Mouse (Mus musculus) limb, embryonic 13.5 days (tissue): ENCODE results near the gene Hpdl. TPM values are rescaled to one million over a fixed set of nuclear protein-coding genes. Genes with fewer than 3 reads are reported as not detected.

Experiments used
- ATAC-seq: fragments of 200-750 bp; cut with Nextera tagmentation; 2 replicates; pipeline ENCODE4 v1.8.0; 2017; ENCODE audit warnings: low read depth, moderate number of reproducible peaks, moderate TSS enrichment; ENCODE audit not compliant: low FRiP score
- H3K27ac ChIP-seq: fragments of 300-500 bp; sonication (generic); 2 replicates; pipeline ENCODE4 v1.5.1; 2015; ENCODE audit warnings: inconsistent platforms, mild to moderate bottlenecking, moderate library complexity
- H3K27me3 ChIP-seq: fragments of 300-500 bp; sonication (generic); 2 replicates; pipeline ENCODE4 v1.6.1; 2015; ENCODE audit warnings: mild to moderate bottlenecking, inconsistent platforms
- H3K36me3 ChIP-seq: fragments of 300-500 bp; sonication (generic); 2 replicates; pipeline ENCODE4 v1.6.1; 2015; ENCODE audit warnings: inconsistent platforms, mild to moderate bottlenecking, moderate library complexity
- H3K4me1 ChIP-seq: fragments of 300-500 bp; sonication (generic); 2 replicates; pipeline ENCODE4 v1.6.1; 2015; ENCODE audit warnings: inconsistent platforms
- H3K4me2 ChIP-seq: fragments of 300-500 bp; sonication (generic); replicated peaks from 2 replicates; pipeline ENCODE4 v1.6.1; 2015; ENCODE audit warnings: inconsistent platforms, mild to moderate bottlenecking, moderate library complexity
- H3K4me3 ChIP-seq: fragments of 300-500 bp; sonication (generic); 2 replicates; pipeline ENCODE4 v1.5.1; 2015; ENCODE audit warnings: moderate library complexity, mild to moderate bottlenecking, inconsistent platforms
- H3K9ac ChIP-seq: fragments of 300-500 bp; sonication (generic); 2 replicates; pipeline ENCODE4 v1.6.1; 2015; ENCODE audit warnings: mild to moderate bottlenecking, inconsistent platforms
- H3K9me3 ChIP-seq: fragments of 300-500 bp; sonication (generic); 2 replicates; pipeline ENCODE4 v1.6.1; 2016; ENCODE audit warnings: inconsistent platforms
- WGBS: fragments of 180-500 bp; shearing (Covaris S2); methylation state at CpG from one replicate; pipeline ENCODE4 v1.1.7; 2015; 5-methylcytosine and 5-hydroxymethylcytosine counted together
- polyA plus RNA-seq: library from polyadenylated mRNA; unstranded; fragments of >200 nt; fragmentation: Nextera tagmentation; extraction: Ambion mirVana; gene quantifications from 2 replicates; pipeline ENCODE4 v1.2.1, GENCODE M21; 2015

Hpdl gene
- polyA plus RNA-seq, 1 experiment from 2014 or later: 1.0 TPM

- Histone ChIP-seq H3K4me1 (peaks cover 12% of the 10 kb centered on the region), H3K9ac (no peak overlapping the region), H3K27ac (no peak overlapping the region), H3K4me3 (no peak overlapping the region), H3K27me3 (no peaks in the 10 kb centered on the region), H3K4me2 (no peak overlapping the region), H3K9me3 (no peaks in the 10 kb centered on the region), H3K36me3 (no peaks in the 10 kb centered on the region)
- WGBS: 1% methylated on average over 4 of the region's 4 CpGs
- peak; percentile 33; the same call in 1 of the 2 replicates for ATAC-seq
These were observed 6.3 kb upstream of the Hpdl start for GRCm38 (mm10) chr4:116827819-116828218.

- H3K9me3 ChIP-seq: no peaks in the 10 kb centered on the region
- H3K9ac ChIP-seq: peak overlapping the region; percentile 81
- peak; percentile 38 for ATAC-seq
- under 1% methylated on average over 29 of the region's 29 CpGs for WGBS
- H3K27ac ChIP-seq: peak overlapping the region; percentile 70; the same call in 1 of the 2 replicates
- peak overlapping the region; percentile 60 for H3K4me3 ChIP-seq
- no peaks in the 10 kb centered on the region for H3K36me3 ChIP-seq
- H3K4me1 ChIP-seq: peaks cover 21% of the 10 kb centered on the region
- peaks cover 18% of the 10 kb centered on the region for H3K27me3 ChIP-seq
- peak overlapping the region; percentile 74 for H3K4me2 ChIP-seq
These were observed 3.1 kb upstream of the Hpdl start for GRCm38 (mm10) chr4:116824541-116825004.

GRCm38 (mm10) chr4:116820902-116821693, 409 bp downstream of the Hpdl start:
- no peaks in the 10 kb centered on the region for H3K9me3 ChIP-seq
- under 1% methylated on average over 51 of the region's 51 CpGs for WGBS
- peaks cover 20% of the 10 kb centered on the region for H3K27me3 ChIP-seq
- peak; percentile 78 for ATAC-seq
- peaks cover 21% of the 10 kb centered on the region for H3K4me1 ChIP-seq
- peak overlapping the region; percentile 65 for H3K9ac ChIP-seq
- no peak overlapping the region for H3K27ac ChIP-seq
- H3K4me3 ChIP-seq: peak overlapping the region; percentile 55
- H3K4me2 ChIP-seq: peak overlapping the region; percentile 96
- H3K36me3 ChIP-seq: peaks cover 23% of the 10 kb centered on the region

GRCm38 (mm10) chr4:116819968-116820901, 1.3 kb downstream of the Hpdl start:
- Histone ChIP-seq H3K4me1 (peaks cover 17% of the 10 kb centered on the region), H3K4me3 (peak overlapping the region; percentile 55), H3K4me2 (peak overlapping the region; percentile 96), H3K27me3 (peaks cover 20% of the 10 kb centered on the region), H3K36me3 (peaks cover 23% of the 10 kb centered on the region), H3K9me3 (no peaks in the 10 kb centered on the region), H3K27ac (no peak overlapping the region), H3K9ac (peak overlapping the region; percentile 65)
- ATAC-seq: no peak; the same call in 1 of the 2 replicates
- 20% methylated on average over 32 of the region's 32 CpGs for WGBS

- WGBS: 85% methylated on average over 6 of the region's 6 CpGs
- Histone ChIP-seq H3K4me3 (no peak overlapping the region), H3K4me1 (peaks cover 8% of the 10 kb centered on the region; the same call in 1 of the 2 replicates), H3K9me3 (no peaks in the 10 kb centered on the region), H3K36me3 (peaks cover 26% of the 10 kb centered on the region), H3K4me2 (no peak overlapping the region), H3K27me3 (peaks cover 20% of the 10 kb centered on the region), H3K9ac (no peak overlapping the region; the same call in 1 of the 2 replicates), H3K27ac (no peak overlapping the region)
- no peak for ATAC-seq
These were observed 4.0 kb downstream of the Hpdl start for GRCm38 (mm10) chr4:116817486-116817885.

- H3K9me3 ChIP-seq: no peaks in the 10 kb centered on the region
- no peak for ATAC-seq
- no peak overlapping the region for H3K4me2 ChIP-seq
- no peaks in the 10 kb centered on the region for H3K4me1 ChIP-seq
- H3K9ac ChIP-seq: no peak overlapping the region
- H3K27ac ChIP-seq: no peak overlapping the region
- H3K27me3 ChIP-seq: peaks cover 8% of the 10 kb centered on the region
- no peak overlapping the region for H3K4me3 ChIP-seq
- WGBS: 83% methylated on average over 5 of the region's 5 CpGs
- H3K36me3 ChIP-seq: peaks cover 26% of the 10 kb centered on the region
These were observed 6.2 kb downstream of the Hpdl start for GRCm38 (mm10) chr4:116815276-116815675.

- Histone ChIP-seq H3K9ac (no peak overlapping the region), H3K27ac (no peak overlapping the region), H3K9me3 (no peaks in the 10 kb centered on the region), H3K36me3 (peaks cover 5% of the 10 kb centered on the region; the same call in 1 of the 2 replicates), H3K4me1 (peaks cover 9% of the 10 kb centered on the region), H3K4me2 (no peak overlapping the region), H3K27me3 (no peaks in the 10 kb centered on the region), H3K4me3 (no peak overlapping the region)
- WGBS: 85% methylated on average over 3 of the region's 3 CpGs
- ATAC-seq: no peak
These were observed 10.5 kb downstream of the Hpdl start for GRCm38 (mm10) chr4:116811012-116811411.

GRCm38 (mm10) chr4:116807197-116808129, 14.0 kb downstream of the Hpdl start, which contains the start of the genes Toe1 and Mutyh:
TSS of gene Toe1 (minus strand) at chr4:116807640.
TSS of gene Mutyh (plus strand) at chr4:116807723.
- peaks cover 10% of the 10 kb centered on the region for H3K4me1 ChIP-seq
- ATAC-seq: peak; percentile 97
- WGBS: under 1% methylated on average over 58 of the region's 58 CpGs

GRCm38 (mm10) chr4:116799901-116800300, 21.6 kb downstream of the Hpdl start:
- 43% methylated on average over 5 of the region's 5 CpGs for WGBS
- H3K9ac ChIP-seq: no peak overlapping the region
- peaks cover 39% of the 10 kb centered on the region for H3K36me3 ChIP-seq
- H3K4me1 ChIP-seq: peaks cover 7% of the 10 kb centered on the region; the same call in 1 of the 2 replicates
- no peaks in the 10 kb centered on the region for H3K27me3 ChIP-seq
- ATAC-seq: no peak
- no peaks in the 10 kb centered on the region for H3K9me3 ChIP-seq
- H3K4me2 ChIP-seq: no peak overlapping the region
- no peak overlapping the region for H3K27ac ChIP-seq
- no peak overlapping the region for H3K4me3 ChIP-seq

More at GRCm38 (mm10) chr4:116807197-116808129, 14.0 kb downstream of the Hpdl start, which contains the start of the genes Toe1 and Mutyh:
- H3K4me3 ChIP-seq: peak within 1 kb of the TSS; percentile 77
- no peaks in the 10 kb centered on the region for H3K9me3 ChIP-seq
- peak within 1 kb of the TSS; percentile 78 for H3K4me2 ChIP-seq
- H3K36me3 ChIP-seq: peaks cover 36% of the 10 kb centered on the region
- peak within 1 kb of the TSS; percentile 81 for H3K9ac ChIP-seq
- H3K27me3 ChIP-seq: no peaks in the 10 kb centered on the region
- peak within 1 kb of the TSS; percentile 87 for H3K27ac ChIP-seq

GRCm38 (mm10) chr4:116796442-116797110, 24.9 kb downstream of the Hpdl start:
- peaks cover 7% of the 10 kb centered on the region; the same call in 1 of the 2 replicates for H3K4me1 ChIP-seq
- H3K27ac ChIP-seq: no peak overlapping the region
- peak overlapping the region; percentile 9; the same call in 1 of the 2 replicates for H3K9ac ChIP-seq
- WGBS: 67% methylated on average over 1 of the region's 1 CpGs
- peak; percentile 75; the same call in 1 of the 2 replicates for ATAC-seq
- H3K4me3 ChIP-seq: no peak overlapping the region
- no peaks in the 10 kb centered on the region for H3K27me3 ChIP-seq
- H3K36me3 ChIP-seq: peaks cover 7% of the 10 kb centered on the region
- H3K4me2 ChIP-seq: no peak overlapping the region
- H3K9me3 ChIP-seq: no peaks in the 10 kb centered on the region
